Mouse (Mus musculus): Measurements from ENCODE around the gene Pde4d. TPM values are rescaled to one million over a fixed set of nuclear protein-coding genes. Genes with fewer than 3 reads are reported as not detected.

The Pde4d gene
- polyA plus RNA-seq, 1 experiment: 34.7 TPM

- H3K4me3 ChIP-seq (ENCODE audit: insufficient read depth, low read length): no peak overlapping the region
- TF ChIP-seq CTCF (IDR thresholded peaks at IDR 0.05; ENCODE audit: extremely low read depth, insufficient read depth, low read length): no peak
- TF ChIP-seq POLR2A (IDR thresholded peaks at IDR 0.05; ENCODE audit: extremely low read depth, insufficient read depth, low read length): no peak
- H3K4me1 ChIP-seq (ENCODE audit: control insufficient read depth, insufficient read depth, low read length): no peaks in the 10 kb centered on the region
- H3K27ac ChIP-seq (ENCODE audit: insufficient read depth, low read length): no peak overlapping the region
These were observed 412.0 kb downstream of the Pde4d start for GRCm38 (mm10) chr13:108861707-108862106.

- Histone ChIP-seq H3K4me1 (ENCODE audit: control insufficient read depth, insufficient read depth, low read length) (no peaks in the 10 kb centered on the region), H3K4me3 (ENCODE audit: insufficient read depth, low read length) (no peak overlapping the region), H3K27ac (ENCODE audit: insufficient read depth, low read length) (no peak overlapping the region)
- TF ChIP-seq CTCF (IDR thresholded peaks at IDR 0.05; ENCODE audit: extremely low read depth, insufficient read depth, low read length): no peak
- TF ChIP-seq POLR2A (IDR thresholded peaks at IDR 0.05; ENCODE audit: extremely low read depth, insufficient read depth, low read length): no peak
These were observed 412.4 kb downstream of the Pde4d start for GRCm38 (mm10) chr13:108862173-108862572.

GRCm38 (mm10) chr13:108900160-108900559 lies 450.4 kb downstream of the Pde4d start:
- no peak overlapping the region for H3K27ac ChIP-seq (ENCODE audit: insufficient read depth, low read length)
- no peak for TF ChIP-seq POLR2A (IDR thresholded peaks at IDR 0.05; ENCODE audit: extremely low read depth, insufficient read depth, low read length)
- TF ChIP-seq CTCF (IDR thresholded peaks at IDR 0.05; ENCODE audit: extremely low read depth, insufficient read depth, low read length): no peak
- H3K4me3 ChIP-seq (ENCODE audit: insufficient read depth, low read length): no peak overlapping the region
- no peaks in the 10 kb centered on the region for H3K4me1 ChIP-seq (ENCODE audit: control insufficient read depth, insufficient read depth, low read length)

DNA sequence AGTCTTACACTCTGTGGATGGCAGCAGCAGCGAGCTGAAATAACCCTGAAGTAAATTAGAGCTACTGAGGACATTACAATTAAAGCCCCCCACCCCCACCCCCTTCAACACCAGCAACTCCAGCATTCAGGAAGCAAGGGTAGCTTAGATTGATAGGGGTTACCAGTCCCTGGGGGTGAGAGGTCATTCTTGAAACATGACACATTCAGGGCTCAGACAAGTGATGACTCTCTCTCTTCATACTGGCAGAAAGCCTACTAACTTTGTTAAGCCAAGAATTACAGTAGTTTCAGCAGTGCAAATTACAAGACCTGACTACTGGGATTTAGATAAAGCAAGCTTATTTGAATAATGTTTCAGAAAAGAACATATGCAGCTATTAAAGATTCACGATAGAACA lies 455.4 kb downstream of the Pde4d start:
- H3K27ac ChIP-seq (ENCODE audit: insufficient read depth, low read length): no peak overlapping the region
- no peak for TF ChIP-seq POLR2A (IDR thresholded peaks at IDR 0.05; ENCODE audit: extremely low read depth, insufficient read depth, low read length)
- TF ChIP-seq CTCF (IDR thresholded peaks at IDR 0.05; ENCODE audit: extremely low read depth, insufficient read depth, low read length): no peak
- no peaks in the 10 kb centered on the region for H3K4me1 ChIP-seq (ENCODE audit: control insufficient read depth, insufficient read depth, low read length)
- no peak overlapping the region for H3K4me3 ChIP-seq (ENCODE audit: insufficient read depth, low read length)

DNA sequence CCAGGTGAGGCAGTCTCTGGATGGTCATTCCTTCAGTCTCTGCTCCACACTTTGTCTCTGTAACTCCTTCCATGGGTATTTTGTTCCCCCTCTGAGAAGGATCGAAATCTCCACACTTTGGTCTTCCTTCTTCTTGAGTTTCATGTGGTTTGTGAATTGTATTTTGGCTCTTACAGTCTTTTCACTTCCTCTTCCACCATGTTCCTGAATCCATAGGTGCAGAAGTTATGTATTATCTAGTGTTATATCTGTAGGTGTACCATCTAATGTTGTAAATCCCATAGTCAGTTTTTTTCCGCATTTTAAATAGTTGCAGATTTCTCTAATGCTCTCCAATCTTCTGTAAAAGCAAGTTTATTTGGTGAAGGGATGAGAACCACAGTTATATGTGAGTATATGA lies 459.4 kb downstream of the Pde4d start:
- H3K4me1 ChIP-seq (ENCODE audit: control insufficient read depth, insufficient read depth, low read length): no peaks in the 10 kb centered on the region
- H3K27ac ChIP-seq (ENCODE audit: insufficient read depth, low read length): no peak overlapping the region
- H3K4me3 ChIP-seq (ENCODE audit: insufficient read depth, low read length): no peak overlapping the region
- TF ChIP-seq CTCF (IDR thresholded peaks at IDR 0.05; ENCODE audit: extremely low read depth, insufficient read depth, low read length): no peak
- no peak for TF ChIP-seq POLR2A (IDR thresholded peaks at IDR 0.05; ENCODE audit: extremely low read depth, insufficient read depth, low read length)

DNA sequence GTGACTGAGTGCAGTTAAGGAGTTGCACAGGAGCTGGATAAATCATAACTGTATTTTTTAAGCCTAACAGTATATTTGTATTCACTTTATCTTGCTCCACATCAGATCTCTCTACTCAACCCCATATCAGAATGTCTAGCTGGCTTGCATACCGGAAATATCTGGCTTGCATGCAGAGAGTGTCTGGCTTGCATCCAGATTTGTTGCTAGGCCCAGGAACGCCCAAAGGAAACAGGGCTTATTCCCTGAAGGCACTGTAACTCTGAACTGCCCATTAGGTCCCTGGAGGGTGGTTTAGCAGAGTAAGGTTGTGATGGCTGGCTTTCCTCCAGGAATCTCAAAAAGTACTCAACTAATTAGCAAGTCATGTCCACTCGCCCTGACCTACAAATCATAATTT lies 464.9 kb downstream of the Pde4d start:
- Histone ChIP-seq H3K4me1 (ENCODE audit: control insufficient read depth, insufficient read depth, low read length) (no peaks in the 10 kb centered on the region), H3K4me3 (ENCODE audit: insufficient read depth, low read length) (no peak overlapping the region), H3K27ac (ENCODE audit: insufficient read depth, low read length) (no peak overlapping the region)
- TF ChIP-seq POLR2A (IDR thresholded peaks at IDR 0.05; ENCODE audit: extremely low read depth, insufficient read depth, low read length): no peak

GRCm38 (mm10) chr13:108921146-108921545 lies 471.4 kb downstream of the Pde4d start:
- H3K4me1 ChIP-seq (ENCODE audit: control insufficient read depth, insufficient read depth, low read length): no peaks in the 10 kb centered on the region
- no peak overlapping the region for H3K27ac ChIP-seq (ENCODE audit: insufficient read depth, low read length)
- no peak overlapping the region for H3K4me3 ChIP-seq (ENCODE audit: insufficient read depth, low read length)
- TF ChIP-seq POLR2A (IDR thresholded peaks at IDR 0.05; ENCODE audit: extremely low read depth, insufficient read depth, low read length) (no peak), CTCF (IDR thresholded peaks at IDR 0.05; ENCODE audit: extremely low read depth, insufficient read depth, low read length) (no peak)

DNA sequence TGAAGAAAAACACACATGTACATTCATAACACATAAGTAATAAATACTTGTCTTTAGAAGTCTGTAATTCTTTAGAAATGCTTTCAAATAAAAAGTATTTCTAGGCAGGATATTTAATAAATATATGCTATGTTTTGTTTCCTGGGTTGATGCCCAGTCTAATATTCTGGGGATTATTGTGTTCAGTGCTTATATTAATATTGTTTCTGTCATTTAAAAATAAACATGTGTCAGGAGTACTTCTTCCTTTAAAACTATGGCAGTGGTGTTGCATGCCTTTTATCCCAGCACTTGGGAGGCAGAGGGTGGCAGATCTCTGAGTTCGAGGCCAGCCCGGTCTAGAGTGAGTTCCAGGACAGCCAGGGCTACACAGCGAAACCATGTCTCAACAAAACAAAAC lies 485.1 kb downstream of the Pde4d start:
- Histone ChIP-seq H3K27ac (ENCODE audit: insufficient read depth, low read length) (no peak overlapping the region), H3K4me1 (ENCODE audit: control insufficient read depth, insufficient read depth, low read length) (no peaks in the 10 kb centered on the region), H3K4me3 (ENCODE audit: insufficient read depth, low read length) (no peak overlapping the region)
- TF ChIP-seq CTCF (IDR thresholded peaks at IDR 0.05; ENCODE audit: extremely low read depth, insufficient read depth, low read length) (no peak), POLR2A (IDR thresholded peaks at IDR 0.05; ENCODE audit: extremely low read depth, insufficient read depth, low read length) (no peak)

GRCm38 (mm10) chr13:108937272-108937671 lies 487.5 kb downstream of the Pde4d start:
- no peak for TF ChIP-seq CTCF (IDR thresholded peaks at IDR 0.05; ENCODE audit: extremely low read depth, insufficient read depth, low read length)
- H3K27ac ChIP-seq (ENCODE audit: insufficient read depth, low read length): no peak overlapping the region
- no peak overlapping the region for H3K4me3 ChIP-seq (ENCODE audit: insufficient read depth, low read length)
- no peaks in the 10 kb centered on the region for H3K4me1 ChIP-seq (ENCODE audit: control insufficient read depth, insufficient read depth, low read length)

DNA sequence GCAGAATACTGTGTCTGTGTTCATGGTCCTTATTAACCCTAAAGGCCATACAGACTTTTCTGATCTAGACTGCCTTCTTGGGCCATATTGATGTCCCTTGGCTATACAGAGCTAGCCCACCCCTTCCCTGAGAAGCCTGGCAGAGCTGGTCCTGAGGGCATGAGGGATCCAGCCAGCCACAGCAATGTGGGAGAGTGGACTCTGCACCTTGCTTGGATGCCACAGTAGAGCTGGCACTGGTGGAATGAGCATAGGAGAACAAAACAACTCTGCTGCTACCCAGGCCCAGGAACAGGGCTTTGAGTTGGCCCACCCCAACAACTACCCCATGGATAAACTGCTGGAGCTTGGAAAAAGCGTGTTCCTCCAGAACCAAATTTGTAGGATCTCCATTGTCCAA lies 503.2 kb downstream of the Pde4d start:
- TF ChIP-seq CTCF (IDR thresholded peaks at IDR 0.05; ENCODE audit: extremely low read depth, insufficient read depth, low read length) (no peak), POLR2A (IDR thresholded peaks at IDR 0.05; ENCODE audit: extremely low read depth, insufficient read depth, low read length) (no peak)
- Histone ChIP-seq H3K4me3 (ENCODE audit: insufficient read depth, low read length) (no peak overlapping the region), H3K27ac (ENCODE audit: insufficient read depth, low read length) (no peak overlapping the region), H3K4me1 (ENCODE audit: control insufficient read depth, insufficient read depth, low read length) (no peaks in the 10 kb centered on the region)

DNA sequence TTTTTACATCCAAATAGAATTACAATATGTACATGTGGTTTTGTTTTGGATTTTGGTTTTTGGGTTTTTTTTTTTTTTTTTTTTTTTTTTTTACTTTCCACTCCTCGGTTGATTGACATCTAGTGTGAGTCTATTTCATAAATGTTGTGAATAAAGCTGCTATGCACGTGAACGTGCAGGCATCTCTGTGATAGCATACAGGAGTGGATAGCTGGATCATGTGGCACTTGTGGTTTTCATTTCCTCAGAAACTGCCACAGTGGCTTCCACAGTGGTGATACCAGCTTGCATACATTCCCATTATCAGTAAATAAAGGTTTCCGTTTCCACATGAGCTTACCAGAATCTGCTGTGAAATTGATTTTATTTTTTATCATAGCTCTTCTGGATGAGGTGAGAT lies 506.3 kb downstream of the Pde4d start:
- TF ChIP-seq CTCF (IDR thresholded peaks at IDR 0.05; ENCODE audit: extremely low read depth, insufficient read depth, low read length): no peak

More for the DNA sequence above, 506.3 kb downstream of the Pde4d start:
- Histone ChIP-seq H3K4me3 (ENCODE audit: insufficient read depth, low read length) (no peak overlapping the region), H3K4me1 (ENCODE audit: control insufficient read depth, insufficient read depth, low read length) (no peaks in the 10 kb centered on the region), H3K27ac (ENCODE audit: insufficient read depth, low read length) (no peak overlapping the region)
